Mouse (Mus musculus) bone marrow macrophage, adult 2 months (primary cell): ENCODE measurements around the gene Tmc8. TPM values are rescaled to one million over a fixed set of nuclear protein-coding genes. Genes with fewer than 3 reads are reported as not detected.
A peak's percentile ranks its signal among the peaks of the same experiment; 100 is the strongest.
"Not testable (repeated sequence)": the region's sequence is repeated elsewhere in the genome, so short reads cannot be mapped to it uniquely, and the experiment has no call there.

Source experiments
- H3K27ac ChIP-seq: 2 replicates; pipeline ENCODE4 v1.5.1; 2012; ENCODE audit warnings: low read depth, low read length; ENCODE audit not compliant: insufficient read depth
- H3K4me1 ChIP-seq: 2 replicates; pipeline ENCODE4 v1.6.1; 2012; ENCODE audit warnings: low read length; ENCODE audit not compliant: control insufficient read depth, insufficient read depth
- H3K4me3 ChIP-seq: 2 replicates; pipeline ENCODE4 v1.5.1; 2012; ENCODE audit warnings: mild to moderate bottlenecking, low read length, moderate library complexity; ENCODE audit not compliant: insufficient read depth
- CTCF ChIP-seq: IDR thresholded peaks from 2 replicates; pipeline ENCODE4 v1.5.1; 2012; ENCODE audit warnings: low read depth, mild to moderate bottlenecking, low read length, moderate library complexity
- POLR2A ChIP-seq: IDR thresholded peaks from 2 replicates; pipeline ENCODE4 v1.6.1; 2012; ENCODE audit warnings: mild to moderate bottlenecking, low read depth, low read length, borderline replicate concordance
- polyA plus RNA-seq: library from polyadenylated mRNA; stranded (reverse); fragments of >200 nt; gene quantifications from 2 replicates; pipeline ENCODE4 v1.2.4, GENCODE M21; 2012; ENCODE audit not compliant: missing spikeins, insufficient read depth, insufficient read length

Tmc8 gene
- polyA plus RNA-seq, 1 experiment: 2.7 TPM

- Histone ChIP-seq H3K4me1 (peaks cover 18% of the 10 kb centered on the region), H3K27ac (peak within 1 kb of the TSS; percentile 74), H3K4me3 (peak within 1 kb of the TSS; percentile 79)
- TF ChIP-seq POLR2A: no peak
Measured at GRCm38 (mm10) chr11:117809407-117810311, 27.8 kb downstream of the Tmc8 start, which contains the start of the genes Gm20708 and Syngr2. TSS of gene Gm20708 (plus strand) at chr11:117809668. TSS of gene Syngr2 (plus strand) at chr11:117809668.

- H3K4me1 ChIP-seq: peaks cover 18% of the 10 kb centered on the region
- peak overlapping the region; percentile 79 for H3K4me3 ChIP-seq
- peak overlapping the region; percentile 74 for H3K27ac ChIP-seq
- TF ChIP-seq POLR2A: no peak
- TF ChIP-seq CTCF: no peak
Measured at GRCm38 (mm10) chr11:117810401-117811046, 28.6 kb downstream of the Tmc8 start.

DNA sequence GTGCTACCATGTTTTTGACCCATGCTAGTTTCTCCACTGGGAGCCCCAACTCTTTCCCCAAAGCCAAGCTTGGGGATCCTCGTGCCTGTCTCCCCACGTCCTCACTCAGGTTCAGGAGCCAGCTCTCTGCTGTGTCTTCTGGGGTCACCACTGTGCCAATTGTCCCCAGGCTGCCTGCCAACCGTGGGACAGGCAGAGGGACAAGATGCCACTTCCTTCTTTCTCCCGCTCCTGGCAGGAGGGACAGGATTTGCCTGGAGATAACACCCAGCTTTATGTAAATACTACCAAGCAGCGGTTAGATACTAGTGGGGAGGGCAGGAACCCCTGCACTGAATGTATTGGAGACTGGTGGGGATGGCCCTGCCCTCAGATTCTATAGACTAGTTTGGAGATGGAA lies 32.0 kb downstream of the Tmc8 start:
- Histone ChIP-seq H3K27ac (no peak overlapping the region), H3K4me1 (peaks cover 18% of the 10 kb centered on the region), H3K4me3 (no peak overlapping the region)
- TF ChIP-seq CTCF (no peak), POLR2A (no peak)

DNA sequence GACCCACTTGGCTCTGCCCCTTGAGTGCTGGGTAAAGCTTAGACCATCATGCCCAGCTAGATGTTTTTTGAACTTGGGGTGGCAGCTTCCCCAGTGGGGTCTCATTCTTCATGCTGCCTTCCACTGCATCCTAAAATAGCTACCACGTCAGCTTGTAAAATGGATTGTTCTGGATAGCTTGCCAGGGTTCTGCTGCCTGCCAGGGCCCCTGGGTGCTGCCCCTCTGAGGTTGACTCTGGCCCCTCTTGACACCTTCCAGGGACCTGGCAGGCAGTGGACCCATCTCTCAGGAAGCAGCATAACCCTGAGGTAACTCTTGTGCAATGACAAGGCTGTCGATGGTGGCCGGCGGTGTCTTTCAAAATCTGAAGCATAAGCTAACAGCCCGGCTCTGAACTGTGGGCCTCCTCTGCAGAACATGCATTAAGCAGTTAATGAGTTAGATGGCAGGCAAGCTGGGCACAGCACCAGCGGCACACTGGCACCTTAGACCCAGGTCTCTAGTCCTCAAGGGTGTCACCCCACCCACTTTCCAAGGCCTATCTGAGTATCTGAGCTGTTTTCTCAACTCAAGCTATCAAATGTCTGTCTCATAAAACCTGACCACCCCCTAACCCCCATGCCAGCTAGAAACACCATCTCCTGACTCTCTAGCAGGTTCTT lies 33.0 kb downstream of the Tmc8 start:
- Histone ChIP-seq H3K4me1 (peaks cover 13% of the 10 kb centered on the region), H3K4me3 (no peak overlapping the region), H3K27ac (no peak overlapping the region)
- no peak for TF ChIP-seq POLR2A
- no peak for TF ChIP-seq CTCF

DNA sequence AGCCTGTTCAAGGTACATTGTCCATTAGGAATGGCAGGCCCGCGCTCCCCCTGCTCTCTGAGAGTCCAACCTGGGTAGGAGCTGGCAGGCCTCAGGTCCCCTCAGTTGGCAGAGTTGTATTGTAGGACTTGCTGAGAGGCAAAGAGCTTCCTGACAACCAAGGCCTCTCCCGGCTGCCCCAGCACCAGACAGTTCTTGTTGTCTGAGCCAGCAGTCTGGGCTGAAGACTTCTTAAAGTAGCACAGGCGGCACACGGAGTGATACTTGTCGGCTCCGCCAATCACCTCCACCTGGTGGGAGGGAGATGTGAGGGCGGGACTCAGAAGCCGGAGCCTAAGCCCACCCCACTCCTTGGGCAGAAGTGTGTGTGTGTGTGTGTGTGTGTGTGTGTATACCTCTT lies 34.0 kb downstream of the Tmc8 start:
- not testable (repeated sequence) for H3K4me3 ChIP-seq, H3K27ac ChIP-seq
- H3K4me1 ChIP-seq: peaks cover 14% of the 10 kb centered on the region

DNA sequence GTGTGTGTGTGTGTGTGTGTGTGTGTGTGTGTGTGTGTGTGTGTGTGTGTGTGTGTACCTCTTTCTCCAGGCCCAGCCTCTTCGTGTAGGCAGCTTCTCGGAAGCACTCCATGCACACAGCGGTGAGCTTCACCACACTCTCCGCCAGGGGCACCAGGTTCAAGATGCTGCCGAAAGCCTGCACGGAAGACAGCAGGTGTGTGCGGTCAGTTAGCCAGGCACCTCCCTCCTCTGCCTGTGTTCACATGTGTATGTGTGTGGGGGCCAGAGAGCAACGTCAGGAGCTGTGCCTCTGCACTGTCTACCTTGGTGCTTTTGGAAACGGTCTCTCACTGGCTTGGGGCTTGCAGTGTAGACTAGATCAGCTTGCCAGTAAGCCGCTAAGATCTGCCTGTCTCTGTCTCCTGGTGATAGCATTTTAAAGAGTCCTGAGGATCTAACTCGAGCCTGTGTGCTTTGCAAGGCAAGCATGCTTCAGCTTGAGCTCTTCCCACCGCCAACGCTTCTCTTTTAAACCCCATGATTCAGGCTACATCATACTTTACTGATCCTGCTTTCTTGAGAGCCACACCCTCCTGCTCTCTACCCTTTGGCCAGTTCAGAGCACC lies 34.6 kb downstream of the Tmc8 start:
- Histone ChIP-seq H3K4me1 (peaks cover 12% of the 10 kb centered on the region), H3K27ac (no peak overlapping the region), H3K4me3 (no peak overlapping the region)
- TF ChIP-seq POLR2A (no peak), CTCF (no peak)

GRCm38 (mm10) chr11:117819095-117819494 lies 37.2 kb downstream of the Tmc8 start:
- TF ChIP-seq CTCF: no peak
- TF ChIP-seq POLR2A: no peak

GRCm38 (mm10) chr11:117820173-117820572 lies 38.3 kb downstream of the Tmc8 start:
- TF ChIP-seq POLR2A (no peak), CTCF (no peak)
- peaks cover 16% of the 10 kb centered on the region for H3K4me1 ChIP-seq
- H3K27ac ChIP-seq: no peak overlapping the region
- H3K4me3 ChIP-seq: no peak overlapping the region

More at GRCm38 (mm10) chr11:117819095-117819494, 37.2 kb downstream of the Tmc8 start:
- H3K4me3 ChIP-seq: no peak overlapping the region
- H3K4me1 ChIP-seq: peaks cover 14% of the 10 kb centered on the region
- no peak overlapping the region for H3K27ac ChIP-seq

- Histone ChIP-seq H3K4me1 (peaks cover 26% of the 10 kb centered on the region), H3K4me3 (no peak overlapping the region), H3K27ac (no peak overlapping the region)
- TF ChIP-seq POLR2A (no peak), CTCF (no peak)
Measured at GRCm38 (mm10) chr11:117821868-117822267, 40.0 kb downstream of the Tmc8 start.

DNA sequence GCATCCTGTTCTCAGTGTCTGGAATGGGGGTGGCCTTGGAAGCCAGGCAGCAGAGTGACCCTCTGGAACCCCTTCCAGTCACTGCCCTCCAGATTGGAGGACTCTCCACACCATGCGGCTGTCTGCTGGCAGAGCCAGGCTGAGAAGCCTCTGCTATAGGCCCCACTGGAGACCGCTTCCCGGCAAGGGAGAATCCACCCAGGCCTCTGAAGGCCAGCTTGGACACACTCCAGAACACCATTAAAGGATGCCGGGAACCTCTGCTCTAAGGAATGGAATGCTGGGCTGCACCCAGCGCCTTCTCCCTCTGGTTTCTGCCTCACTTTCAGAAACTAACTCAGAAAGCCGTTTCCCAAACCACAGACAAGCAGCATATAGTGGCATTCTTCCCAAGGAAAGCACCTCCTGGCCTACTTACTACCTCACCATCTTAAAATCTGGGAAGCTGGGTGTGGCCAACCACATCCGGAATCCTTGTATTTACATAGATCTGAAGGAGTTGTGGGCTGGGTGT lies 40.9 kb downstream of the Tmc8 start:
- Histone ChIP-seq H3K4me1 (peaks cover 35% of the 10 kb centered on the region), H3K4me3 (no peak overlapping the region), H3K27ac (no peak overlapping the region)
- no peak for TF ChIP-seq POLR2A
- TF ChIP-seq CTCF: no peak
